Mouse (Mus musculus) MEL (cell line): ENCODE measurements around the gene Dnm1.

ENCODE experiments used
- POLR2AphosphoS2 ChIP-seq: IDR thresholded peaks from 2 replicates; pipeline ENCODE4 v1.6.1; 2011; ENCODE audit warnings: low read length, improper control_type of control experiment
- SMC3 ChIP-seq: IDR thresholded peaks from 2 replicates; pipeline ENCODE4 v1.6.1; 2011; ENCODE audit warnings: low read depth, low read length, improper control_type of control experiment

- TF ChIP-seq SMC3: peak; percentile 70
- no peak for TF ChIP-seq POLR2AphosphoS2
Measured at GRCm38 (mm10) chr2:32289578-32289977, 63.6 kb downstream of the Dnm1 start.
